Mouse (Mus musculus) adrenal gland, adult 18-20 months (tissue): ENCODE measurements at regions not wholly inside any gene's neighbourhood (a gene's known extent, or its start where the extent isn't known, plus 50 kb on each side); places are given as distances from the start of the nearest gene placed in this dataset.

ENCODE experiments used
- DNase-seq, 2 experiments: peaks; one replicate each; pipeline ENCODE4 v3.0.0; 2021 to 2022; ENCODE audit warnings: low spot score in 2 of 2

DNA sequence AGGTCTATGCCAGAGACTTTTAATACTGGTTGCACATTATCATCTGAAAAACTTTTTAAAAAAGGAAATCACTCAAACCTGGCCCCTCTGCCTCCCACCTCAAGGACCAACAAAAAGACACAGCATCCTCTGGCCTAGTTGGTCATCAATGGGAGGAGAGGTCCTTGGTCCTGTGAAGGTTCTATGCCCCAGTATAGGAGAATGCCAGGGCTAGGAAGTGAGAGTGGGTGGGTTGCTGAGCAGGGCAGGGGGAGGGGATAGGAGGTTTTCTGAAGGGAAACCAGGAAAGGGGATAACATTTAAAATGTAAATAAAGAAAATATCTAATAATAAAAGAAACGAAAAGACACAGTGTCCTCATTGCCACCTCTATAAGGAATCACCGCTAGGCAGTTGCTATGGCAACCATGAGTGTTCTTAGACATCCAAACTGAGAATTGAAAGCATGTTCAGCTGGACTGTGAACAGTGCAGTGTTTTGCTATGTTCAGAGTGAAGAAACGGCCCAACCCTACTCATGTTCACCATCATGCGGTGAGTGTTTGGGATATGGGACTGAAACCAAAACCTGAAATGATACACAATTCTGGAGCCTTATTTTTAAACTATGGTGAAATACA lies 82.5 kb upstream of the 4933402D24Rik start:
- no peak for DNase-seq

DNA sequence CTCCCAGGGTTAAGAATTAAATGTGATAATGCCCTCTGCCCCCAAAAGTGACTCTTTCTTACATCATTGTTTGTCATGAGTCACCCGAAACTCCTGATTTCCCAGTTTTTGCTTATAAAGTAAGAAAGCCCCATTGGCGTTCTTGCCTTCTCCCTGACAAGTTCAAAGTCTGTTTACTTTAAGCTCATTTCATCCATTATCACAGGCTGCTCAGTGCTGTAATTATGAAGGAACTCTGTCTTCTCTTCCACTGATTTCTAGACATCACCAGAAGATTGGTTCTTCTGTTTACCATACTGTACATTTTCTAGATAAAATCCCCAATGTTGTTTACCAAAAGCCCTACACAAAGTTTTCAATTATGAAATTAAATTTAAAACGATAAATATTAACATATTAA lies 81.2 kb upstream of the 4933402D24Rik start:
- DNase-seq, result no peak

DNA sequence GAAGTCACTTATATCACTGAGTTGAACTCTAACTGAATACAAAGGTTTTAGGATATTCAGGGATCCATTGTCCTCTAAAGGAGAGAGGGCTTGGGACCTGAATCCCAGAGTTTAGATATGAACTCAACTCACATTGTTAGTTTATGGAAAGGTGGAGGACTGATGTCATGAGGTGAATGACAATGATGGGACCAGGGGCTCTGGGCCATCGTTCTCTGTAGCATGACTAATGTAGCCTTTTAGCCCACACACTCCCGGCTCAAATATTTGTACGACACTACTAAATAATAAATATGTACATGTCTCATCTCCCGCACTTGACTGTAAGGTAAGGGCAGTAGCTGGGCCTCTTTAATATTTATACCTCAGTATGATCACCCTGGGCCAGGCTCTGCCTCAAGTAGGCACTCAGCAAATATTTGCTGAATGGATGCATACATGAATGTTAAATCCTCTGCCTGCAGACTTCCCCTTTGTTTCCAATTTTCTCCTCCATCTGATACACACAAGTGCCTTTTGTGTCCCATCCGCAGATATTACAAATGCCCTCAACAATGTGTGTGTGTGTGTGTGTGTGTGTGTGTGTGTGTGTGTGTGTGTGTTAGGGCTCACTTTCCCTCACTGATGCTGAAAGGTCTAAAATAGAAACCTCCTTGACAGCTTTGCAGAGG lies 59.2 kb upstream of the 4933402D24Rik start:
- DNase-seq, result no peak

DNA sequence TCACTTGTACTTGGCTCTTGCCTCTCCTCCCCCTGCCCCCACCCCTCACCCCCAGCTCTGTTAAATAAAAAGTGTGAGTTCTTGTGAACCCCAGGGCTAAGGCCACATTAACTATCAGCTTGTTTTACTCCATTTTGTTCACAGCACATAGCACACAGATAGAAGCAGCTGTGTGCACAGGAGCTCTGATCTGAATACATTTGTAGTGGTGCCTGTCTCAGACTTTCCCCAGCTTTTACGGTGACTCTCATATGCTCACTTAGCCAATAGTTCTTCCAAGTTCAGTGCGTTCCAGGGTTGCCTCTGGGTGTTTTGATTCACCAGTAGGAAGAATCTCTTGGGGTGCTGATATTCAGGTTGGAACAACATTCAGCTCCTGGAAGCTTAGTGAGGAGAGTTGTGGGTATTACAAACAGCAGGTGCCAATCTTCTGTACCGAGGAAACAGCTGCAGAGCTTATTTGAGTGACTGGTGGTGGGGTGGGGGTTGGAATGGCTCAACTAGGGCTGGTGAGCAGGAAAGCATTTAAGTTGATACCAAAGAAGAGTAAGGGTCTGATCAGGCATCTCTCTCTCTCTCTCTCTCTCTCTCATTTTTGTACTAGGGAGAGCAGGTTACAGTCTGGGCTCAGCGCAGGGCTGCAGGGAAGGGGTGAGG lies 51.7 kb upstream of the 4933402D24Rik start:
- no peak for DNase-seq

DNA sequence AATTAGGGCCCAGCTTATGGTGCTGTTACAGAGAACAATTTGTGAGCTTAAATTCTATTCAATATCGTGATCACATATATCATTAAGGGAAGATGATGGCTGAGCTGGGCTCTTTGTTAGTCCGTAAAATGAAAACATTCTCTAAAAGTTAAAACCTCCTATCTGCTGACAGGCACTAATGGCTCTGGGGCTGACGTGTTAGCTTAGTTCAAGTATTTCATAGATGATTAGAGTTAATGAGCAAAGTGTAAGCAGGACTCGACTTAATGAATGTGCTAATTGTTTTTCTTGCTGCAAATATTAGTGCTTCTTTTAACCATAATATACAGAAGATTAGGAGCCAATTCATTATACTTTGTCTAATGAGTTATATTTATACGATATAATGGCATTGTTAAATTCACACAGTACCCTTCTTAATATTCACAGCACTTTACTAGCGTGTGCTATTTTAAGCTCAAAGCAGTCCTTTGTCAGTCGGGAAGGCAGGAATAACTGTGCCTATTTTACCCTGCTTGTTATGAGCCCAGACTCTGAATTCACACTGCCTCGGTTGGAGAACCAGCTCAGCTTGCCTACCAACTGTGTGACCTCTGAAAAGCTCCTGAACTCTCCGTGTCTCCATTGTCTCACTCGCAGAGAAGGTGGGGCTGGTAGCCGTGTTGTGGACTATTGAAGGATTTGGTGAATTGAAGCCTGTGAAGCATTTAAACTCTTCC lies 50.6 kb upstream of the 4933402D24Rik start:
- DNase-seq, result no peak
